In the genomic region with DNA sequence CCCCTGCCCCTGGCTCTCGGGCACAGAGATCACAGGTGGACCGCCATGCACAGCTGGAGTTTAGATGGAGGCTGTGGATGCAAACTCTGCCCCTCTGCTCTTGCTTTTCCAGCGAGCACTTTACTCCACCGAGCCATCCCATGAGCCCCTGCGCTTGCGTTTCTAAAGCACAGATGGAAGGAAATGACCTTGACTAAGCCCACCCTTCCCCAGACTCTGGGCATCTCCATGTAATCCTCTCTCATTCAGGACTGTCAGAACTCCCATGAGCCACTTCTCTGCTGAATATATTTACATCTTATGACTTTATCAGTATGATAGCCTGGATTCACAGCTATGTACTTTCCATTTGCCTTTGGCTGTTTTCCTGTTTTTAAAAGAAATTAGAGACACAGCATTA, we compare ENCODE assay signal across 25 mouse cellular contexts.
"Had no signal": no experiment of that assay in that cellular context is flagged by ENCODE, and none has a peak within 500 bp of the region (broad histone marks: within the 10 kb centered on the region; RNA-seq: fewer than 3 reads in every experiment).

No protein-coding gene starts in this region.

- H3K27ac ChIP-seq: heart, adult 2 months; heart, embryonic 13.5 days; heart, embryonic 15.5 days; hindbrain, embryonic 13.5 days; hindbrain, embryonic 15.5 days; hindbrain, postnatal 0 days; kidney, embryonic 15.5 days; kidney, postnatal 0 days; limb, embryonic 13.5 days had no signal

- H3K36me3 ChIP-seq: heart, embryonic 13.5 days; heart, embryonic 15.5 days; hindbrain, embryonic 13.5 days; hindbrain, embryonic 15.5 days; kidney, embryonic 15.5 days; limb, embryonic 13.5 days had no signal

- DNase-seq: forebrain, postnatal 0 days; gastrocnemius, postnatal 14 days; gastrocnemius, postnatal 36 days; heart, adult 11 months; heart, adult 2 months; heart, postnatal 14 days; heart, postnatal 36 days; kidney, adult 11 months; kidney, adult 2 months; kidney, adult 9 months; kidney, postnatal 14 days; kidney, postnatal 36 days; layer of hippocampus, adult 9-11 months; layer of hippocampus, postnatal 36 days; left cerebral cortex, postnatal 4 days had no signal

- H3K4me3 ChIP-seq: heart, adult 2 months; heart, embryonic 13.5 days; heart, embryonic 15.5 days; hindbrain, embryonic 13.5 days; hindbrain, embryonic 15.5 days; kidney, embryonic 15.5 days; limb, embryonic 13.5 days had no signal

- H3K4me2 ChIP-seq: heart, embryonic 11.5 days; heart, embryonic 13.5 days; heart, embryonic 15.5 days; hindbrain, embryonic 13.5 days; hindbrain, embryonic 15.5 days; kidney, embryonic 15.5 days; limb, embryonic 13.5 days had no signal

- ATAC-seq: forebrain, postnatal 0 days; hindbrain, postnatal 0 days; intestine, embryonic 16.5 days had no signal

- H3K9me3 ChIP-seq: heart, embryonic 15.5 days; hindbrain, embryonic 13.5 days; hindbrain, embryonic 15.5 days; kidney, embryonic 15.5 days had no signal

- H3K9ac ChIP-seq: forebrain, postnatal 0 days; heart, embryonic 13.5 days; heart, embryonic 15.5 days; hindbrain, embryonic 13.5 days; hindbrain, embryonic 15.5 days; kidney, embryonic 15.5 days; limb, embryonic 13.5 days had no signal

- H3K27me3 ChIP-seq: heart, embryonic 13.5 days; heart, embryonic 15.5 days; hindbrain, embryonic 15.5 days; kidney, embryonic 15.5 days; limb, embryonic 13.5 days had no signal
